Mouse (Mus musculus): ENCODE measurements around the gene Prkce. TPM values are rescaled to one million over a fixed set of nuclear protein-coding genes. Genes with fewer than 3 reads are reported as not detected.

Gene Prkce
- total RNA-seq, 4 experiments from 2014 or later: 11.4 to 14.5 (median 13.2) TPM

- DNase-seq (ENCODE audit: low spot score in 2 of 2): no peak
Observed at GRCm38 (mm10) chr17:86509871-86510270, 342.3 kb downstream of the Prkce start.

DNA sequence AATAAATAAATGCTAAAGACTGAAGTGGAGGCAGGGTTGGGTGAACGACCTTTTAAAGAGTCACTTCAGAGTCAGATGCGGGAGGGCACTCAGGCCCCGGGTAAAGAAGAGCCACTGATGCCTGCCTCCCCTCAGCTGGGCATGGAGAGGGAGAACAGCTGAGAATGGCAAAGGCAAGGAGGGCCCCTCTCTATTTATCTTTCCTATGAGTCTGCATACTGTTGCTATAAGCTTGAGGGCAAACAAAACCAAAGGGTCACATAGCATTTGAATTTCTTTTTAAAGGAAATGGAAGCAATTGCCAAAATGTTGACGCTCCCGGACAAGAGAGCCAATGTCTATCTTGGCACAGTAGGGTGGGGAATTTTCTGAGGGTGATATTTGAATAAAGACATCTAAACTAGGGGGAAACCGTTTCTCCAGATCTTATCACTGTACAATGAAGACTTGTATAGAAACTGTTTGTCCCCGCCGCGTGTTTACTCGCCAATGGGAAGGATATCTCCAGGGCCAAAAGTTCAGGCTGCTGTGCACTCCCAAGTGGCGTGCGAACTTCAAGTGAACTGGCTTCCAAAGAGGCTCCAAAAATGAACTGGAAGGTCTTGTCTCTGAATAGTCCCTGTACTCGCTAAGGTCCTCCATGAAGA lies 347.5 kb downstream of the Prkce start:
- no peak for DNase-seq (ENCODE audit: low spot score in 2 of 2)

DNA sequence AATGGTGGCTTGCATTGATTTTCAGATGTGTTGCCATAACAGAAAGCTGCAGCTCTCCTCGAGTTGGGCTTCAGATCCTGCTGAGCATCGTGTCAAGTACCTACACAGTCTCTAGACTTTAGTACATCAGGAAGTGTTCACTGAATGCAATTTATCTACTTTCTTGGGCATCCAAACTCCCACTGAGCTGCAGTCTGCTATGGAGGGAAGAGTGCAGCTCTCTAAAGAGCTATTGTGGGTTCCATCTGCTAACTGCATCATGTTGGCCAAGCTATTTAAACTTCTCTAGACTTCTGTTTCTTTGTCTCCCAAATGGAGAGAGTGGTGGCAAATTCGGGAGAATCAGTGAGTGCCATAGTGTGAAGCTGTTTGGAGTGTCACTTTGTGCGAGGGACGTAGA lies 349.0 kb downstream of the Prkce start:
- no peak for DNase-seq (ENCODE audit: low spot score in 2 of 2)

DNA sequence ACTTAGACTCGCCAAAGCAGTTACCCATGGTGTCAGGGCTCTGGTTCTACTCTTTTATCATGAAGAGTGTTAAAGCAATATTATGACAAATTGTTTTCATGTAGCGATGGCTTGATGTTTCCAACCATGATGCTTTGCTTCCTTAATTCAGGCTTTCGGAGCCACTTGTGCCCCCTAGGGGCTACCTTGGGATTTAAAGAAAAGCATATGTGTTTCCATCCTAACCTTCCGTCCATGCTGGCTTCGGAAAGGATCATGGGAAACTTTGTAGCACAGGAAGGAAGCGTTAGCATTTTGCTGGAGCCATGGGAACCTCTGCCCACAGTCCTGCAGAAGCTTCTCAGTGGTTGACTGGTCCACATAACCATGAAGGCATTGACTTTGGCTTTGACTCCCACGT lies 351.0 kb downstream of the Prkce start:
- no peak for DNase-seq (ENCODE audit: low spot score in 2 of 2)

- no peak for DNase-seq (ENCODE audit: low spot score in 2 of 2)
Observed at GRCm38 (mm10) chr17:86521252-86521651, 353.7 kb downstream of the Prkce start.

GRCm38 (mm10) chr17:86522649-86523048 lies 355.1 kb downstream of the Prkce start:
- no peak for DNase-seq (ENCODE audit: low spot score in 2 of 2)

- DNase-seq (ENCODE audit: low spot score in 2 of 2): no peak
Observed at GRCm38 (mm10) chr17:86523374-86523773, 355.8 kb downstream of the Prkce start.

- no peak for DNase-seq (ENCODE audit: low spot score in 2 of 2)
Observed at GRCm38 (mm10) chr17:86523843-86524242, 356.3 kb downstream of the Prkce start.

DNA sequence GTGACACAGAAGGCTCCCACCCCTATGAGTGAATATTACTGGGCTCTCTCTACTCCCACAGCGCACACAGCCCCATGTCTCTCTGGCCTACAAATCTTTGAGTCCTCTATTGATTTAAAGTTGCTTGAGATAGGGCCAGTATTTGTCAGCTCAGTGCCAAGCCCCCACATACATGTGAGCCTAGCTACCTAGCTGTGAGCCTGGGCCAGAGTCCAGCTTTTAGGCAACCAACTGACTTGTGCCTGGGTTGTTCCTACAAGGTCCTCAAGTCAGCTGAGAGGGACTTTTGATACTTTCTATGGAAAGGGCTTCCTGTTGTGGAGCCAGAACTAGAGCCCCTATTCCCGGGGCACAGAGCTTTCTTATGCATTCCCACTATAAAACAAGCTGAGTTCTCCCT lies 357.5 kb downstream of the Prkce start:
- no peak for DNase-seq (ENCODE audit: low spot score in 2 of 2)

GRCm38 (mm10) chr17:86526016-86526415 lies 358.4 kb downstream of the Prkce start:
- DNase-seq (ENCODE audit: low spot score in 2 of 2): no peak

DNA sequence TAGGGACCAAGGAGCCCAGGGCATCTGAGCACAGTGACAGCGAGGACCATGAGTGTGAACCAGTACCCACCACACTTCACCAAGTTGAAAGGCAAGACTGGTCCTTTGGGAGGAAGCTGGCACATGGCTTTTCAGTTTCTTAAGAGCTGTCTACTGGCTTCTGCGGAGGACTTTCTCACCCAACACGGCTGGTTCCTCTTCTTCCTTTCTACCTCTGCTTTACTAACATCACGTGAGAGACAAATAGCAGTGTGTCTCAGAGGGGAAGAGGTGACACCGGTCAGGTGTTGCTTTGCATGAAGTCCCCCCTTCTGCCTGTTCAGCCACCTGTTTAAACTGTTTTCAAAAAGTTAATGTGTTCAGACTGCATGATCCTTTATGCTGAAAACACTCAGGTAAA lies 359.7 kb downstream of the Prkce start:
- DNase-seq (ENCODE audit: low spot score in 2 of 2): no peak

- DNase-seq (ENCODE audit: low spot score in 2 of 2): no peak
Observed at GRCm38 (mm10) chr17:86529003-86529402, 361.4 kb downstream of the Prkce start.

DNA sequence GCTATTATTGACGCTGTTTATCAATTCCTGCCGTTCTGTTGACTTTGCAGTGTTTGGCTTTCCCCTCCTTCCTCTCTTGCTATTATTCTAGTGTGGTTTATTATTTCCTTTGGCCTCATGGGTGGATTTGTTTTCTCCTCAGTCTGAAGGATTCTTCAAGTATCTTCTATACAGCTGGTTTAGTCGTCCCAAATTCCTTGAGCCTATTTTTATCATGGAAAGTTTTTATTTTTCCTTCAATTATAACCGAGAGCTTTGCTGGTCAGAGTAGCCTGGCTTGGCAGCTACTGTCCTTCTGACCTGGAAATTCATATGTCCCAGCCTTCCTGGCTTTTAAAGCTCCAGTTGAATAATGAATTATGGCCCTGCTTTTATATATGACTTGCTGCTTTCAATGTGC lies 361.8 kb downstream of the Prkce start:
- no peak for DNase-seq (ENCODE audit: low spot score in 2 of 2)

DNA sequence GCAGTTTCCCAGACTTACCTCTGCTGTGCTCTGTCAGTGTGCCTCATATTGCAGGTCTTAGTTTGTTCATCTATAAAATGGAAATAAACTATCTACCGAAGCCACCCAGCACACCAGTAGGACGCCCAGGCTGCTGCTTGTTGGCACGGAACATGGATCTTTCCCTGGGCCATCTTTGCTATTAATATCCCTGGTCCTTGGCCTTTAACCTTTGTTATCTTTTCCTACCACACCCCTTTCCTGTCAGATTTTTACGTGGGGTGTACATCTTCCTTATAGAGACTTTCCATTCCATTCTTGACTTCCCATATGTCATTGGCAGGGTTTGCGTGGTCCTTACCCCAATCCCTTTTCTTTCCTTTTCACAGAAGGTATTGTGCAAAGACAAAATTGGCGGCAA lies 363.6 kb downstream of the Prkce start:
- DNase-seq (ENCODE audit: low spot score in 2 of 2): no peak

DNA sequence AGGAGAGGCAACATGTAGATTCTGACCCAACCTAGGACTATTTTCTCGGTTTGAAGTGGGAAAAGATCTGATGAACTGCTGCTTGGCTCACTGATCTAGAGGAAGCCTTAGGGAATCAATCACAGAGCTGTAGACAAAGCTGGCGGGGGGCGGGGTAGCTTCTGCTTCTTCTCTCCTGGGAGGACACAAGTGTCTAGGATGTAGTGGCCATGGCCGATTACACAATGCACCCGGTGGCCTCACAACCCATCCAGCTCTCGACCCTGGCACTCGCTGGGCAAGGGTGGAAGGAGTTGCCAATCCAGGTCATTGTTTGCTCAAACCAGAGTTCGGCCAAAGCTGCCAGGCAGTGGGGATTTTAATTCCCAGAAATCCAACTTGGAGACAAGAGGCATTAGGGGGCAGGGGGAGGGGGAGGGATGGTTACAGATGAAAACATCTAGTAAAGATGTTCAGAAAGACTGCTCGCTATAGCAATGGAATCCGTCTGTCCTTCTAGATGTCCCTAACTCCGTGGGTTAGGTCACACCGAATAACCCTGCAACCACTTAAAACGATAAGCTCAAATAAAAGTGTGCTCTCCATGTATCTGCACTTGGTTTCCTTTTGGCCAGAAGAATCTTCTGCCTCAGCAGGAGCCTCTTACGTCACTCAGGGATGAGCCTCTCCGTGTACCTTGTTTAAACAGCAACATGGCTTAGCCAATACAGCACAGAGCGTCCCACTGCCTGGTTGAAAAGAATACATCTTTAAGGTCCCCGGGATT lies 365.4 kb downstream of the Prkce start:
- no peak for DNase-seq (ENCODE audit: low spot score in 2 of 2)

- no peak for DNase-seq (ENCODE audit: low spot score in 2 of 2)
Observed at GRCm38 (mm10) chr17:86533549-86533851, 365.9 kb downstream of the Prkce start.

DNA sequence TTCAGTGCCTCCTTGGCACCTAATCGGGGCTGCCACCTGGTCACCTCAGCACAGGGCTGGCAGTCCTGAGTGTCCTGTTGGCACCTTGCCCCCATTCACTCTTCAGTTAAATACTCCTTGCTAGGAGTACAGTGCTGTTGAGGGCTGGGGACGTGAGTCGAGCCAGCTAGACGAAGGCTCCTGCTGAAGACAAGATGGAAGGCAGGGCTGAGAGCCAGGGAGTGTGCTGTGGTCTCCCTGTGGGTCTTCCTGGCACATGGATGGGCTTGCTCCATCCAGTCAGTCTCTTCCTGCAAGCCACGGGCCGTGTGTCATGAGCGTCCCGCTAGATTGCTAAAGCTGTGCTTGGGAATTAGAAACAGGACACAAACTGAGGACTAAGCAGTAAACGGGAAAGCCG lies 367.5 kb downstream of the Prkce start:
- DNase-seq (ENCODE audit: low spot score in 2 of 2): no peak

GRCm38 (mm10) chr17:86535827-86536656 lies 368.5 kb downstream of the Prkce start:
- DNase-seq (ENCODE audit: low spot score in 2 of 2): peak; percentile 51 to 69

DNA sequence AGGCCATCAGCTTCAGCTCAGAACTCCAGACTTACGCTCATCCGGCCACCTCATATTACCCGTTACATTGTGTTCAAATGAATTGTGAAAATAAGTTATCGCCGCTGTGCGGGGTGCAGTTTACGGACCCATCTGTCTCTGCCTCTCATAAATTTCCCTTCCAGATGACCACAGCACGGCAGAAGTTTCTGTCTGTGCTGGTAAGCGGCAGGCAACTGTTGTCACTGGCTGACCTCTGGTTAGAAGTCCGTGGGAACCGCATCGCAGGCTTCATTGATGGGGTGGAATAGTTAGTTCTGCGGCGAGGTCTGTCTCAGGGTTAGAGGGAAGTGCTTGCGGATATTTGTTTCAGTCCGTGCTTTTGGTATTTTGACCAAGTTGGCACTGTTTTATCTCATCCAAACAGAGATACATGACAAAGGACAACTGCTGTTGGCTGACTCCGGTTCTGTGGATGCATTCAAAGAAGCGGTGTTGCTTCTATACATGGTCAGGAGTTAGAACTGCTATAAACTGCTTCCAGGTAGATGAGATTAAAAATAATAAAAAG lies 372.4 kb downstream of the Prkce start:
- DNase-seq (ENCODE audit: low spot score in 2 of 2): no peak

- DNase-seq (ENCODE audit: low spot score in 2 of 2): no peak
Observed at GRCm38 (mm10) chr17:86546529-86546928, 378.9 kb downstream of the Prkce start.

DNA sequence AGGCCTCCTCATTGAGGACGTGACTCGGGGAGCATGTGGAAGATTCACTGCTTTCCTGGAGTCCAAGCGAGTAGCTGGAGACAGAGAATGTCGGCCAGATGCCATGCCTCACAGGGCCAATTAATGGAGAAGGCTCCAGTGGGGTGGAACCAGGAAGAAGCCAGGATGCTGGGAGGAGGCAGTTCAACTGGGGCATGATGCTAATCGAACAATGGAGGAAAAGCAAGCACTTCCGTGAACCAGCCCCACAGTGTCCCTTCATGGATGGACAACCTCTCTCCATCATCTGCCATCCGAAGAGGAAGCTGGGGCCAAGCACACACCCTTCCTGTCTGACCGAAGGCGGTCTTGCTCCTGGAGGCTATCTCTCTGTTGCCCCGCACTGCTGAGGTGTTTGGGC lies 381.5 kb downstream of the Prkce start:
- DNase-seq (ENCODE audit: low spot score in 2 of 2): no peak

GRCm38 (mm10) chr17:86551561-86551960 lies 384.0 kb downstream of the Prkce start:
- DNase-seq (ENCODE audit: low spot score in 2 of 2): no peak
